Mouse (Mus musculus) CH12.LX (cell line): Measurements from ENCODE around the gene Meaf6. TPM values are rescaled to one million over a fixed set of nuclear protein-coding genes. Genes with fewer than 3 reads are reported as not detected.

ENCODE experiments used
- DNase-seq: peaks from one replicate; pipeline ENCODE4 v3.0.0-alpha.2; 2013; ENCODE audit errors: extremely low read depth
- H3K27ac ChIP-seq: 2 replicates; pipeline ENCODE4 v1.5.1; 2012; ENCODE audit warnings: low read depth, mild to moderate bottlenecking, control low read depth, moderate library complexity; ENCODE audit not compliant: insufficient read depth
- H3K27me3 ChIP-seq: replicated peaks from 2 replicates; pipeline ENCODE3; 2012; ENCODE audit warnings: inconsistent platforms
- H3K36me3 ChIP-seq, 2 experiments: replicated peaks in 1 of 2; 2 replicates each; pipeline versions ENCODE3 to v1.6.1; 2012; ENCODE audit warnings: inconsistent platforms in 1 of 2, low read length in 1 of 2, mild to moderate bottlenecking in 1 of 2, mixed read lengths in 1 of 2, moderate library complexity in 1 of 2; ENCODE audit not compliant: control insufficient read depth in 1 of 2, insufficient read depth in 1 of 2
- H3K4me1 ChIP-seq, 2 experiments: 2 replicates each; pipeline ENCODE4 v1.6.1; 2012; ENCODE audit warnings: inconsistent platforms in 1 of 2, moderate library complexity in 1 of 2; ENCODE audit not compliant: insufficient read depth in 2 of 2, control insufficient read depth in 1 of 2
- H3K4me2 ChIP-seq: 2 replicates; pipeline ENCODE4 v1.6.1; 2012; ENCODE audit warnings: low read depth, mild to moderate bottlenecking, control low read depth; ENCODE audit not compliant: poor library complexity, insufficient read depth, severe bottlenecking
- H3K4me3 ChIP-seq, 3 experiments: fragments of 150-350 bp in 1 of 3; sonication (generic) in 1 of 3; replicated peaks in 1 of 3; 2 replicates each; pipeline versions ENCODE3 to v1.5.1; 2011 to 2012; ENCODE audit warnings: low read depth in 2 of 3, low read length in 2 of 3, mild to moderate bottlenecking in 2 of 3, moderate library complexity in 2 of 3, control low read depth in 1 of 3, improper control_type of control experiment in 1 of 3, inconsistent platforms in 1 of 3, mixed read lengths in 1 of 3; ENCODE audit not compliant: poor library complexity in 1 of 3
- H3K79me2 ChIP-seq: replicated peaks from 2 replicates; pipeline ENCODE4 v1.6.1; 2012; ENCODE audit warnings: mild to moderate bottlenecking, moderate library complexity; ENCODE audit not compliant: control insufficient read depth, poor library complexity, insufficient read depth, severe bottlenecking; ENCODE audit errors: extremely low read depth
- H3K9ac ChIP-seq: 2 replicates; pipeline ENCODE4 v1.6.1; 2012; ENCODE audit warnings: low read depth, mild to moderate bottlenecking, control low read depth, moderate library complexity; ENCODE audit not compliant: insufficient read depth
- H3K9me3 ChIP-seq: replicated peaks from 2 replicates; pipeline ENCODE3; 2012; ENCODE audit warnings: low read length, inconsistent platforms, mixed read lengths
- BHLHE40 ChIP-seq: IDR thresholded peaks from 2 replicates; pipeline ENCODE4 v1.6.1; 2011; ENCODE audit warnings: mild to moderate bottlenecking, low read depth, low read length, improper control_type of control experiment
- CHD1 ChIP-seq: IDR thresholded peaks from 2 replicates; pipeline ENCODE4 v1.6.1; 2012; ENCODE audit warnings: low read depth, low read length, improper control_type of control experiment, inconsistent platforms
- CTCF ChIP-seq, 2 experiments: IDR thresholded peaks in 1 of 2; conservative IDR thresholded peaks in 1 of 2; 2 replicates each; pipeline ENCODE4 v1.5.1; 2011 to 2012; ENCODE audit warnings: low read depth in 2 of 2, low read length in 2 of 2, improper control_type of control experiment in 1 of 2, inconsistent platforms in 1 of 2, mild to moderate bottlenecking in 1 of 2, moderate library complexity in 1 of 2
- ELF1 ChIP-seq: IDR thresholded peaks from 2 replicates; pipeline ENCODE4 v1.6.1; 2014; ENCODE audit warnings: low read depth, mild to moderate bottlenecking, inconsistent platforms, low read length, improper control_type of control experiment
- EP300 ChIP-seq: IDR thresholded peaks from 2 replicates; pipeline ENCODE4 v1.6.1; 2011; ENCODE audit warnings: low read length, improper control_type of control experiment
- ETS1 ChIP-seq: conservative IDR thresholded peaks from 2 replicates; pipeline ENCODE4 v1.6.1; 2012; ENCODE audit warnings: low read depth, mild to moderate bottlenecking, inconsistent platforms, low read length, improper control_type of control experiment, moderate library complexity
- HCFC1 ChIP-seq: IDR thresholded peaks from 2 replicates; pipeline ENCODE4 v1.6.1; 2012; ENCODE audit warnings: low read depth, mild to moderate bottlenecking, inconsistent platforms, low read length, improper control_type of control experiment
- JUN ChIP-seq: IDR thresholded peaks from 2 replicates; pipeline ENCODE4 v1.6.1; 2011; ENCODE audit warnings: low read depth, mild to moderate bottlenecking, low read length, improper control_type of control experiment, moderate library complexity; ENCODE audit not compliant: insufficient read depth
- KAT2A ChIP-seq: IDR thresholded peaks from 2 replicates; pipeline ENCODE4 v1.6.1; 2012; ENCODE audit warnings: low read length, improper control_type of control experiment, inconsistent platforms; ENCODE audit not compliant: insufficient replicate concordance
- MAX ChIP-seq: IDR thresholded peaks from 2 replicates; pipeline ENCODE4 v1.6.1; 2011; ENCODE audit warnings: low read length, improper control_type of control experiment
- MAZ ChIP-seq: IDR thresholded peaks from 2 replicates; pipeline ENCODE4 v1.6.1; 2012; ENCODE audit warnings: low read depth, mild to moderate bottlenecking, inconsistent platforms, low read length, improper control_type of control experiment, moderate library complexity
- MEF2A ChIP-seq: IDR thresholded peaks from 2 replicates; pipeline ENCODE4 v1.6.1; 2014; ENCODE audit warnings: low read depth, mild to moderate bottlenecking, inconsistent platforms, low read length, improper control_type of control experiment, borderline replicate concordance
- MYC ChIP-seq: IDR thresholded peaks from 2 replicates; pipeline ENCODE4 v1.6.1; 2011; ENCODE audit warnings: low read depth, mild to moderate bottlenecking, improper control_type of control experiment, low read length
- NRF1 ChIP-seq: IDR thresholded peaks from 2 replicates; pipeline ENCODE4 v1.6.1; 2014; ENCODE audit warnings: low read depth, mild to moderate bottlenecking, inconsistent platforms, low read length, improper control_type of control experiment, moderate library complexity
- PAX5 ChIP-seq: IDR thresholded peaks from 2 replicates; pipeline ENCODE4 v1.6.1; 2012; ENCODE audit warnings: low read length, inconsistent platforms, mixed read lengths
- POLR2A ChIP-seq: IDR thresholded peaks from 2 replicates; pipeline ENCODE4 v1.6.1; 2011; ENCODE audit warnings: low read depth, mild to moderate bottlenecking, improper control_type of control experiment, low read length
- RAD21 ChIP-seq: IDR thresholded peaks from 2 replicates; pipeline ENCODE4 v1.6.1; 2011; ENCODE audit warnings: low read depth, mild to moderate bottlenecking, low read length, improper control_type of control experiment, moderate library complexity
- RCOR1 ChIP-seq: conservative IDR thresholded peaks from 2 replicates; pipeline ENCODE4 v1.6.1; 2012; ENCODE audit warnings: low read depth, mild to moderate bottlenecking, inconsistent platforms, low read length, improper control_type of control experiment
- SIN3A ChIP-seq: IDR thresholded peaks from 2 replicates; pipeline ENCODE4 v1.6.1; 2012; ENCODE audit warnings: low read length, improper control_type of control experiment, inconsistent platforms
- TBP ChIP-seq: conservative IDR thresholded peaks from 2 replicates; pipeline ENCODE4 v1.6.1; 2011; ENCODE audit warnings: low read depth, low read length, improper control_type of control experiment
- USF2 ChIP-seq: conservative IDR thresholded peaks from 2 replicates; pipeline ENCODE4 v1.6.1; 2011; ENCODE audit warnings: low read depth, low read length, improper control_type of control experiment
- dilution Hi-C: fragments of 300-500 bp; cut with MboI; formaldehyde crosslinking; loops from 2 replicates; pipeline ENCODE4 v1.14.3; 2020; ENCODE audit warnings: low sequenced_read_pairs; ENCODE audit not compliant: extremely low pct_unique_long_range_greater_than_20kb, extremely low pct_ligation_motif_present
- in situ Hi-C: fragments of 300-500 bp; cut with MboI; formaldehyde crosslinking; loops from 3 replicates; pipeline ENCODE4 v1.14.3; 2019; ENCODE audit warnings: low sequenced_read_pairs, low pct_ligation_motif_present, low pct_unique_long_range_greater_than_20kb, mixed read lengths
- polyA plus RNA-seq: library from polyadenylated mRNA; unstranded; fragments of >175 nt; gene quantifications from 2 replicates; pipeline ENCODE4 v1.2.1, GENCODE M21; 2012; ENCODE audit warnings: low read depth; ENCODE audit not compliant: insufficient read length
- total RNA-seq, 2 experiments: library from RNA; depleted of rRNA; stranded (reverse); fragments of 300-350 nt in 1 of 2; fragments of >200 nt in 1 of 2; gene quantifications; 2 replicates each; pipeline ENCODE4 v1.2.3; 2012 to 2014

Gene Meaf6
- total and polyA plus RNA-seq, 3 experiments, result 26.4 to 52.8 (median 29.3) TPM

DNA sequence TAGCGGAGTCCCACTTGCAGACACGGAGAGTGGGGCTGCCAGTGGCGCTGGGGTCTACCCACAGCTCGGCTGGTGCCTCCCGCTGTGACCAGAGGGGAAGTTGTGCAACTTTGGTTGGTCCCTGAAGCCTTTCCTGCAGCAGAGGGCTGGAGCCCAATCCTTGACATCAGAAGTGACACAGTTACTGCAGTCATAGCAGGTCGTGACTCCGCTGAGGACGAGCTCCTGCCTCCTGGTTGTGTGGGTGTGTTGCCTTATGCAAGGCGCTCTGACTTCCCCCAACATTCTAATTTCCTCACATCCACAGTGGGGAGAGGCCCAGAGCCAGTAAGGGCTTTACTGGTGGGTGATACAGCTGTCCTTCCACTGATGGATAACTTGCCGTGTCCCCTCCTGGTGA is 60.3 kb downstream of the Meaf6 start:
- TF ChIP-seq RCOR1, result no peak
- Histone ChIP-seq H3K27ac (no peak overlapping the region), H3K36me3 (no peaks in the 10 kb centered on the region), H3K4me2 (no peak overlapping the region), H3K4me3 (no peak overlapping the region), H3K27me3 (peaks cover 63% of the 10 kb centered on the region), H3K9ac (no peak overlapping the region), H3K9me3 (peaks cover 11% of the 10 kb centered on the region), H3K79me2 (no peaks in the 10 kb centered on the region), H3K4me1 (no peaks in the 10 kb centered on the region)
- dilution Hi-C loops (no loop called here), in situ Hi-C loops (no loop called here)
- DNase-seq, result no peak

DNA sequence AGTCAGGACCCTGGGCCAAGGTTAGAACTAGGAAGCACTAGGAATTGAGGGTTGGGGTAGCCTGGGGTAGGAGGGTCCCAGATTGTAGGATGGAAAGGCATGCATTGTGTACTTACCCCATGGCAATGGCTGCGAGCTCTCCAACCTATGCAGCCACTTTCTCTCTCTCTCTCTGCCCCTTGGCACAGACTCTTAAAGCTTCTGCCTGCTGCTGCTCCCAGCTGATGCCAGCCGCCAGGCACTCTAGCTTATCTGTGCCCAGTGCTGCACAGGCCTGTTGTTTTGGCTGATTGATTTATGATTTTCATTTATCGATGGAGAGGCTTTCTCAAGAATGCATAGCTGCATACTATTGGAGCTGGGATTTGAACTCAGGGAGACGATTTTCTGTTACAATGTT is 63.0 kb downstream of the Meaf6 start:
- Histone ChIP-seq H3K36me3 (no peaks in the 10 kb centered on the region), H3K9ac (no peak overlapping the region), H3K4me2 (no peak overlapping the region), H3K27ac (no peak overlapping the region), H3K4me3 (no peak overlapping the region), H3K79me2 (no peaks in the 10 kb centered on the region), H3K27me3 (peaks cover 78% of the 10 kb centered on the region), H3K4me1 (peaks cover 0 to 4% of the 10 kb centered on the region in 2 experiments; a peak in 1 of 4 replicates), H3K9me3 (peaks cover 11% of the 10 kb centered on the region)
- TF ChIP-seq MEF2A (no peak), ETS1 (no peak), RAD21 (no peak), MYC (no peak), NRF1 (no peak), RCOR1 (no peak), ELF1 (no peak), CHD1 (no peak), CTCF (conservative IDR thresholded peaks at IDR 0.05 in 1 of 2, IDR thresholded peaks at IDR 0.05 in 1 of 2; ENCODE audit: low read depth in 2 of 2, low read length in 2 of 2) (no peak), MAZ (no peak)
- no peak for DNase-seq
- dilution Hi-C loops, result no loop called here
- in situ Hi-C loops, result no loop called here

DNA sequence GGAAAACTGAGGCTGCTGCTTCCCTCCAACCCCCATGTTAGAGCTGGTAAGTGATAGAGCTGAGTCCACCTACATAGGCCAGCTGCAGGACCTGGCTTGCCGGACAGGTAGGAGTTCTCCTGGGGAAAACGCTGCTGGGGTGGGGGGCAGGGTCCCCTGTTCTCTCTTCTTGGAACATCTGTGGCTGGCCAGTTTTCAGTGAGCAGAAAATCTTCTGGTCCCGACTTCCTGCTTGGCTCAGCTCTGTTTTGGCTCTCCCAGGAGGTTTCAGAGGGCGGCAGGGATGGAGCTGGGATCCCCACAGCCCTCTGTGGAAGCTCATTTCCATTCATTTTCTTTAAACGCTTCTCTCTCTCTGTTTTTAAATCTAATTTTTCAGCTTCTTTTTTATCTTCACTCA is 64.5 kb downstream of the Meaf6 start:
- TF ChIP-seq HCFC1 (no peak), CTCF (conservative IDR thresholded peaks at IDR 0.05 in 1 of 2, IDR thresholded peaks at IDR 0.05 in 1 of 2; ENCODE audit: low read depth in 2 of 2, low read length in 2 of 2) (no peak), JUN (no peak), EP300 (no peak), POLR2A (no peak), SIN3A (no peak), NRF1 (no peak), BHLHE40 (no peak), PAX5 (no peak), RAD21 (no peak), KAT2A (no peak), TBP (no peak), MAX (no peak), USF2 (no peak)
- dilution Hi-C loops (no loop called here), in situ Hi-C loops (no loop called here)
- Histone ChIP-seq H3K27me3 (peaks cover 75% of the 10 kb centered on the region), H3K79me2 (no peaks in the 10 kb centered on the region), H3K36me3 (no peaks in the 10 kb centered on the region), H3K9me3 (peaks cover 11% of the 10 kb centered on the region), H3K4me3 (no peak overlapping the region), H3K9ac (no peak overlapping the region), H3K4me1 (peaks cover 0 to 8% of the 10 kb centered on the region in 2 experiments; a peak in 3 of 4 replicates), H3K27ac (no peak overlapping the region), H3K4me2 (no peak overlapping the region)
- no peak for DNase-seq
